Mouse (Mus musculus): ENCODE data around the gene Psip1. TPM values are rescaled to one million over a fixed set of nuclear protein-coding genes. Genes with fewer than 3 reads are reported as not detected.

The Psip1 gene
- total and polyA plus RNA-seq, 2 experiments = 4.4 to 16.0 TPM

GRCm38 (mm10) chr4:83493112-83493511 lies 6.9 kb upstream of the Psip1 start:
- H3K27me3 ChIP-seq (ENCODE audit: control insufficient read depth, insufficient read depth, low read length) = no peaks in the 10 kb centered on the region
- no peak overlapping the region for H3K27ac ChIP-seq (replicated peaks; ENCODE audit: insufficient read depth, low read depth, low read length)
- no peaks in the 10 kb centered on the region for H3K79me2 ChIP-seq (ENCODE audit: control insufficient read depth, insufficient read depth, low read length)
- no peaks in the 10 kb centered on the region for H3K4me1 ChIP-seq (ENCODE audit: control insufficient read depth, insufficient read depth, low read length)
- 95% methylated on average over 1 of the region's 1 CpGs for WGBS
- H3K36me3 ChIP-seq (ENCODE audit: control insufficient read depth, insufficient read depth, low read length) = no peaks in the 10 kb centered on the region
- H3K4me3 ChIP-seq (ENCODE audit: insufficient read depth, low read depth, low read length) = no peak overlapping the region
- H3K9ac ChIP-seq (ENCODE audit: low read depth, low read length) = no peak overlapping the region
- TF ChIP-seq POLR2A (IDR thresholded peaks at IDR 0.05; ENCODE audit: extremely low read depth, insufficient read depth, low read length) = no peak
- no peak for TF ChIP-seq CTCF (IDR thresholded peaks at IDR 0.05; ENCODE audit: low read depth, low read length)
- DNase-seq (ENCODE audit: extremely low read depth, low read depth, low spot score) = no peak

- 73% methylated on average over 5 of the region's 5 CpGs for WGBS
- Histone ChIP-seq H3K27me3 (ENCODE audit: control insufficient read depth, insufficient read depth, low read length) (no peaks in the 10 kb centered on the region), H3K36me3 (ENCODE audit: control insufficient read depth, insufficient read depth, low read length) (no peaks in the 10 kb centered on the region; the same call in 1 of the 2 replicates), H3K9ac (ENCODE audit: low read depth, low read length) (no peak overlapping the region), H3K79me2 (ENCODE audit: control insufficient read depth, insufficient read depth, low read length) (no peaks in the 10 kb centered on the region), H3K4me3 (ENCODE audit: insufficient read depth, low read depth, low read length) (no peak overlapping the region), H3K4me1 (ENCODE audit: control insufficient read depth, insufficient read depth, low read length) (no peaks in the 10 kb centered on the region), H3K27ac (replicated peaks; ENCODE audit: insufficient read depth, low read depth, low read length) (no peak overlapping the region)
- no peak for TF ChIP-seq CTCF (IDR thresholded peaks at IDR 0.05; ENCODE audit: low read depth, low read length)
- TF ChIP-seq POLR2A (IDR thresholded peaks at IDR 0.05; ENCODE audit: extremely low read depth, insufficient read depth, low read length) = no peak
- no peak for DNase-seq (ENCODE audit: extremely low read depth, low read depth, low spot score)
Observed at GRCm38 (mm10) chr4:83489121-83489520, 2.9 kb upstream of the Psip1 start.

GRCm38 (mm10) chr4:83485735-83486116 lies 533 bp downstream of the Psip1 start:
- H3K9ac ChIP-seq (ENCODE audit: low read depth, low read length) = peak overlapping the region; percentile 90
- peaks cover 10% of the 10 kb centered on the region; the same call in 1 of the 2 replicates for H3K36me3 ChIP-seq (ENCODE audit: control insufficient read depth, insufficient read depth, low read length)
- no peaks in the 10 kb centered on the region for H3K79me2 ChIP-seq (ENCODE audit: control insufficient read depth, insufficient read depth, low read length)
- TF ChIP-seq POLR2A (IDR thresholded peaks at IDR 0.05; ENCODE audit: extremely low read depth, insufficient read depth, low read length) (no peak), CTCF (IDR thresholded peaks at IDR 0.05; ENCODE audit: low read depth, low read length) (peak; percentile 67)
- WGBS = 1% methylated on average over 35 of the region's 40 CpGs
- peak overlapping the region; percentile 63 for H3K4me3 ChIP-seq (ENCODE audit: insufficient read depth, low read depth, low read length)
- H3K27ac ChIP-seq (replicated peaks; ENCODE audit: insufficient read depth, low read depth, low read length) = peak overlapping the region; percentile 84; the same call in 1 of the 2 replicates
- peak; percentile 47 for DNase-seq (ENCODE audit: extremely low read depth, low read depth, low spot score)
- no peaks in the 10 kb centered on the region for H3K4me1 ChIP-seq (ENCODE audit: control insufficient read depth, insufficient read depth, low read length)
- no peaks in the 10 kb centered on the region for H3K27me3 ChIP-seq (ENCODE audit: control insufficient read depth, insufficient read depth, low read length)

GRCm38 (mm10) chr4:83485250-83485649 lies 1.0 kb downstream of the Psip1 start:
- peak overlapping the region; percentile 90 for H3K9ac ChIP-seq (ENCODE audit: low read depth, low read length)
- H3K79me2 ChIP-seq (ENCODE audit: control insufficient read depth, insufficient read depth, low read length) = no peaks in the 10 kb centered on the region
- no peaks in the 10 kb centered on the region for H3K27me3 ChIP-seq (ENCODE audit: control insufficient read depth, insufficient read depth, low read length)
- peaks cover 10% of the 10 kb centered on the region; the same call in 1 of the 2 replicates for H3K36me3 ChIP-seq (ENCODE audit: control insufficient read depth, insufficient read depth, low read length)
- no peak for DNase-seq (ENCODE audit: extremely low read depth, low read depth, low spot score)
- 41% methylated on average over 12 of the region's 12 CpGs for WGBS
- H3K4me1 ChIP-seq (ENCODE audit: control insufficient read depth, insufficient read depth, low read length) = no peaks in the 10 kb centered on the region
- peak overlapping the region; percentile 63 for H3K4me3 ChIP-seq (ENCODE audit: insufficient read depth, low read depth, low read length)
- no peak for TF ChIP-seq CTCF (IDR thresholded peaks at IDR 0.05; ENCODE audit: low read depth, low read length)
- no peak for TF ChIP-seq POLR2A (IDR thresholded peaks at IDR 0.05; ENCODE audit: extremely low read depth, insufficient read depth, low read length)
- no peak overlapping the region for H3K27ac ChIP-seq (replicated peaks; ENCODE audit: insufficient read depth, low read depth, low read length)

- Histone ChIP-seq H3K36me3 (ENCODE audit: control insufficient read depth, insufficient read depth, low read length) (peaks cover 53% of the 10 kb centered on the region), H3K27me3 (ENCODE audit: control insufficient read depth, insufficient read depth, low read length) (no peaks in the 10 kb centered on the region), H3K79me2 (ENCODE audit: control insufficient read depth, insufficient read depth, low read length) (no peaks in the 10 kb centered on the region), H3K4me3 (ENCODE audit: insufficient read depth, low read depth, low read length) (no peak overlapping the region), H3K4me1 (ENCODE audit: control insufficient read depth, insufficient read depth, low read length) (no peaks in the 10 kb centered on the region), H3K27ac (replicated peaks; ENCODE audit: insufficient read depth, low read depth, low read length) (no peak overlapping the region), H3K9ac (ENCODE audit: low read depth, low read length) (no peak overlapping the region)
- 93% methylated on average over 3 of the region's 3 CpGs for WGBS
- TF ChIP-seq POLR2A (IDR thresholded peaks at IDR 0.05; ENCODE audit: extremely low read depth, insufficient read depth, low read length) (no peak), CTCF (IDR thresholded peaks at IDR 0.05; ENCODE audit: low read depth, low read length) (no peak)
- no peak for DNase-seq (ENCODE audit: extremely low read depth, low read depth, low spot score)
Observed at GRCm38 (mm10) chr4:83468208-83468607, 18.1 kb downstream of the Psip1 start.

- H3K27me3 ChIP-seq (ENCODE audit: control insufficient read depth, insufficient read depth, low read length) = no peaks in the 10 kb centered on the region
- H3K79me2 ChIP-seq (ENCODE audit: control insufficient read depth, insufficient read depth, low read length) = no peaks in the 10 kb centered on the region
- no peak for DNase-seq (ENCODE audit: extremely low read depth, low read depth, low spot score)
- no peak overlapping the region for H3K27ac ChIP-seq (replicated peaks; ENCODE audit: insufficient read depth, low read depth, low read length)
- TF ChIP-seq CTCF (IDR thresholded peaks at IDR 0.05; ENCODE audit: low read depth, low read length) (no peak), POLR2A (IDR thresholded peaks at IDR 0.05; ENCODE audit: extremely low read depth, insufficient read depth, low read length) (no peak)
- peaks cover 52% of the 10 kb centered on the region for H3K36me3 ChIP-seq (ENCODE audit: control insufficient read depth, insufficient read depth, low read length)
- H3K4me3 ChIP-seq (ENCODE audit: insufficient read depth, low read depth, low read length) = no peak overlapping the region
- H3K4me1 ChIP-seq (ENCODE audit: control insufficient read depth, insufficient read depth, low read length) = no peaks in the 10 kb centered on the region
- H3K9ac ChIP-seq (ENCODE audit: low read depth, low read length) = no peak overlapping the region
- WGBS = 92% methylated on average over 7 of the region's 7 CpGs
Observed at GRCm38 (mm10) chr4:83467615-83468014, 18.6 kb downstream of the Psip1 start.
